Mouse (Mus musculus): Measurements from ENCODE around the gene Gm10377. TPM values are rescaled to one million over a fixed set of nuclear protein-coding genes. Genes with fewer than 3 reads are reported as not detected.
"Not testable (repeated sequence)": the region's sequence is repeated elsewhere in the genome, so short reads cannot be mapped to it uniquely, and the experiment has no call there.

The Gm10377 gene
- total RNA-seq (2014; rRNA removed) (not detected in 2 replicates), polyA plus RNA-seq (2015; fragmentation: Nextera tagmentation; extraction: Ambion mirVana) (not detected in 2 replicates)

DNA sequence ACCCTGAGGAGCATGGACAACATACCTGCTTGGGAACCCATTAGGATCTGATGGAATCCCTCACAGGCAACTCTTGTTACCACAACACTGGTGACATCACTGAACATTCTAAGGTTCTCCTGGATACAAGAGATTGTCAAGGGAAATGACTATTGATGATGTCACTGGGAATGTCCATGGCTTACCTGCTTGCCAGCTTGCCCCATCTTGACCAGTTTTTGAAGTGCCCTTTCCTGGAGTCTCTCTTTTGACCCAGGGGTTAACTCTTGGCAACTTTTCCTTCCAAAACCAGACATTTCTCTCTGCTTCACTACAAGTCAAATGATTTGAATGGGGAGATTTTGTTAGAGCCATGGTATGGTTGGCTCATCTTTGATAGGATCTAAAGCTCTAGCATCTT, at the start of gene Gm10377:
TSS of gene Gm10377 (minus strand) at position 101 of the 400 bp plus-strand sequence.
- not testable (repeated sequence) for H3K27ac ChIP-seq; H3K36me3 ChIP-seq (ENCODE audit: insufficient read depth, low read length); H3K4me1 ChIP-seq (ENCODE audit: insufficient read depth, low read length); DNase-seq (ENCODE audit: low spot score); ATAC-seq; H3K4me2 ChIP-seq (ENCODE audit: low read depth, low read length); H3K9ac ChIP-seq (replicated peaks; ENCODE audit: low read length); H3K27me3 ChIP-seq (ENCODE audit: insufficient read depth, low read length); H3K4me3 ChIP-seq (ENCODE audit: low read length); H3K9me3 ChIP-seq (ENCODE audit: low read length)

GRCm38 (mm10) chr14:42768721-42769120, 29.1 kb downstream of the Gm10377 start, which contains the start of gene Gm3015:
TSS of gene Gm3015 (minus strand) at chr14:42768821.
- not testable (repeated sequence) for H3K27me3 ChIP-seq (ENCODE audit: insufficient read depth, low read length); ATAC-seq; H3K36me3 ChIP-seq (ENCODE audit: insufficient read depth, low read length); H3K4me3 ChIP-seq (ENCODE audit: low read length); H3K9me3 ChIP-seq (ENCODE audit: low read length); H3K9ac ChIP-seq (replicated peaks; ENCODE audit: low read length); H3K4me2 ChIP-seq (ENCODE audit: low read depth, low read length); DNase-seq (ENCODE audit: low spot score); H3K4me1 ChIP-seq (ENCODE audit: insufficient read depth, low read length); H3K27ac ChIP-seq
- 60% methylated on average over 1 of the region's 1 CpGs for WGBS

Other genes with a start within 250 kb of the Gm10377 start
- not detected in 2 replicates for gene Gm17124, start 198.1 kb downstream of the Gm10377 start, total RNA-seq (2014; rRNA removed)
- gene Gm17124, start 198.1 kb downstream of the Gm10377 start, polyA plus RNA-seq (2015; fragmentation: Nextera tagmentation; extraction: Ambion mirVana) = not detected in 2 replicates
- not detected in 2 replicates for gene Gm3633, start 156.1 kb downstream of the Gm10377 start, total RNA-seq (2014; rRNA removed)
- not detected in 2 replicates for gene Gm3633, start 156.1 kb downstream of the Gm10377 start, polyA plus RNA-seq (2015; fragmentation: Nextera tagmentation; extraction: Ambion mirVana)
- not detected in 2 replicates for gene Gm10378, start 142.0 kb downstream of the Gm10377 start, total RNA-seq (2014; rRNA removed)
- gene Gm10378, start 142.0 kb downstream of the Gm10377 start, polyA plus RNA-seq (2015; fragmentation: Nextera tagmentation; extraction: Ambion mirVana) = not detected in 2 replicates
- not detected in 2 replicates for gene Gm3015, start 29.2 kb downstream of the Gm10377 start, total RNA-seq (2014; rRNA removed)
- not detected in 2 replicates for gene Gm3015, start 29.2 kb downstream of the Gm10377 start, polyA plus RNA-seq (2015; fragmentation: Nextera tagmentation; extraction: Ambion mirVana)
- not detected in 2 replicates for gene Gm21977, start 55.5 kb upstream of the Gm10377 start, total RNA-seq (2014; rRNA removed)
- not detected in 2 replicates for gene Gm21977, start 55.5 kb upstream of the Gm10377 start, polyA plus RNA-seq (2015; fragmentation: Nextera tagmentation; extraction: Ambion mirVana)
- gene Gm8082, start 195.6 kb upstream of the Gm10377 start, total RNA-seq (2014; rRNA removed) = not detected in 2 replicates
- gene Gm8082, start 195.6 kb upstream of the Gm10377 start, polyA plus RNA-seq (2015; fragmentation: Nextera tagmentation; extraction: Ambion mirVana) = not detected in 2 replicates
- gene Gm10376, start 217.6 kb upstream of the Gm10377 start, total RNA-seq (2014; rRNA removed) = not detected in 2 replicates
- not detected in 2 replicates for gene Gm10376, start 217.6 kb upstream of the Gm10377 start, polyA plus RNA-seq (2015; fragmentation: Nextera tagmentation; extraction: Ambion mirVana)